Mouse (Mus musculus) inflammation-experienced regulatory T-cells, adult 6 months (primary cell): Measurements from ENCODE around the gene AF067061. TPM values are rescaled to one million over a fixed set of nuclear protein-coding genes. Genes with fewer than 3 reads are reported as not detected.
"Not testable (repeated sequence)": the region's sequence is repeated elsewhere in the genome, so short reads cannot be mapped to it uniquely, and the experiment has no call there.

Experiments
- ATAC-seq: one replicate; pipeline ENCODE4 v1.8.0; 2017
- polyA plus RNA-seq, 3 experiments: library from polyadenylated mRNA; unstranded; fragments of 100-300 nt; shearing (Covaris generic); gene quantifications; one replicate each; pipeline ENCODE4 v1.2.1; 2017

The AF067061 gene
- polyA plus RNA-seq, result not detected

DNA sequence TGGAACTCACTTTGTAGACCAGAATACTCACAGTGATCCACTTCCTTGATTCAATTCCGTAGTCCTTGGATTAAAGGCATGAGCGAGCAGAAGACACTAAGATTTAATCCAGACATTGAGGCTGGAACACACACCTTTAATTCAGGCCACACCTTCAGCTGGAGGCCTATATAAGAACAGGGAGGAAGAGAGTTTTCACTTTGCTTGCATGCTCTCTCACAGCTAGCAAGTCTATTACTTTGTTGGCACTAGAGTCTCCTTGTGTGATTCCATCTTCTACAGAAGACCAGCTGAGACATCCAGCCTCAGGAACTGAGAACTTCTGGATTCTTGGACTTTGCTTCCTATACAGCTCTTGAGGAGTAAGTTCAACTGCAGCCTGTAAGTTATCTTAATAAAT lies at the start of gene AF067061:
Gene AF067061, plus strand, starts transcription at position 245 of the 400 bp plus-strand sequence.
- ATAC-seq, result not testable (repeated sequence)

- ATAC-seq, result not testable (repeated sequence)
Observed at GRCm38 (mm10) chr13:120215847-120216246, 47.1 kb upstream of the AF067061 start, which contains the start of gene Gm21762. Gene Gm21762, minus strand, starts transcription at chr13:120215947.

DNA sequence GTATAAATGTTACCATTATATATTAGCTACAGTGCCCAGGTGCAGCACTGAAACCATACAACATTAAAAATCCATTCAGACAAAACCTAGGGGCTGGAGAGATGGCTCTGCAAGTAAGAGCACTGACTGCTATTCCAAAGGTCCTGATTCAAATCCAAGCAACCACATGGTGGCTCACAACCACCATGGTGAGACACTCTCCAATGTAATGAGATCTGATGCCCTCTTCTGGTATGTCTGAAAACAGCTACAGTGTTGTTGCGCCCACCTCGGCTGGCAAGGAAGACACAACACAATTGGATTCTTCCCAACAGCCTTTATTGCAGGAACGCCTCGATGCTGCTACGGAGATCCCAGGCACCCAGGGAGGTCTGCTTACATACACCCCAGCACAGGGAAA lies 42.0 kb upstream of the AF067061 start:
- not testable (repeated sequence) for ATAC-seq

GRCm38 (mm10) chr13:120223012-120223659 lies 39.8 kb upstream of the AF067061 start:
- peak; percentile 32 for ATAC-seq

GRCm38 (mm10) chr13:120231798-120232197 lies 31.1 kb upstream of the AF067061 start:
- not testable (repeated sequence) for ATAC-seq

DNA sequence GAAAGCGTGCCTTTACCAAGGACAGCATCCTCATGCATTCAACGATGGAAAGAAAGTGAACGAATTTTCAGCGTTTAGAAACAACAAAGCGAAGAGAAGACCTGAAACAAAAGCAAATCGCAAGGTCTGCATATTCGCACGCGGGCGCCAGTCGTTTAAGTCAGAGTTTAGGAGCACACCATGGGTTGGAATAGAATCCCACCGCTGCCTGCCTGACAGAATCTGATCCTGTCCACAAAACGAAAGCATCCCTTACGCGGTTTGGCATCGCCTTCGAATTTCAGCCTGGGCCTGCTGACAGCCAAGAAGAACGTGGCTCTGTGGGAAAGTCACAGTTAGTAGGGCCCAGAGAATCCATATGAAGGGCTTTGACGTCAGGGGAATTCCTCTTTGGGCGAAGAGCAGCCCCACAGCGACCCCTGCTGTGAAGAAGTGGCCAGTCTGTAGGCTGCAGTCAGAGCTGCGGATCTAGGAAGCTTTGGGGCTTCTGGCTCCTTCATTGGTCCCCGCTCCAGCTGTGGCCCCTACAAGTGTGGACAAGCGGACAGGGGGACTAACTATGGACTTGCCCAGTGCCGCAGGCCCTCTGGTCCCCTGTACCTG lies 30.4 kb upstream of the AF067061 start:
- ATAC-seq, result not testable (repeated sequence)

DNA sequence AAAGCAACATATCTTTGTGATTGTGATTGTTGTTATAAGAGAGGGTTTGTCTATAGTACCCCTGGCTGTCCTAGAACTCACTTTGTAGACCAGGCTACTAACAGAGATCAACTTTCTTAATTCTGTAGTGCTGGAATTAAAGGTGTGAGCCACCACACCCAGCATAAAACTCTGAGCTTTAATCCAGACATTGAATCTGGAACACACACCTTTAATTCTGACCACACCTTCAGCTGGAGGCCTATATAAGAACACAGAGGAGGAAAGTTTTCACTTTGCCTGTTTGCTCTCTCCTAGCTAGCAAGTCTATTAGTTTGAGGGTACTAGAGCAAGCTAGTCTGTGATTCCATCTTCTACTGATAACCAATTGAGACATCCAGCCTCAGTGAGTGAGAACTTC lies 24.1 kb upstream of the AF067061 start, which contains the start of gene Gm21731:
Gene Gm21731, plus strand, starts transcription at position 301 of the 400 bp plus-strand sequence.
- ATAC-seq, result not testable (repeated sequence)

DNA sequence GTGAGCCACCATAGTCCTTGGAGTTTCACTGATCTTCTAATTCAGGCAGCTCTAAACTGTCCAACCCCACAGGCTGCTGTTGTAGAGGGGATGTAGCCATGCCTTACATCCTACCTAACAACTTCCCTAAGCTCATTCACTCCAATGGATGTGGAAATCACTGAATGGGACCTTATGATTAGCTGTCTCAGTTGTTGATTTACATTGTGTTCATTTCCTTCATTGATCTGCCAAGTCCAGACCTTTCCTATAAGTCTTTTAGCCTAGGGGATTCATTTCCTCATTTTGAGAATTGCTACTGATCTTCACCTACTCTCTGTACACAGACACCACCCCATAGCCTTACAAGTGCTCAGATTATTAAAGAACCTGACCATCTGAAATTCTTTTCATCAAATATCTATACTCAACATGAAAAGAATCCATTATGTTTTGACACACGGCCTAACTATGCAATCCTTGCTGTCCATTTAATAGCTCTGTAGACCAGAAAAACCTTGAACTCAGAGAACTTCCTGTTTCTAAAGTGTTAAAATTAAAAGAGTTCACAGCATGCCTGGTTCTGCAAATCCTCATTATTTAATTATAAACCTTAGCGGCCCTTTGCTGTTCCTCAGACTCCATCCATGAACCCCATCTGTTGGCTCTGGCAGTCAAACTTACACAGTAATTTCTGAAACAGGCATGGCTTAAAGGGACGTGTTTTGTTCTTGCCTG lies 11.5 kb upstream of the AF067061 start:
- ATAC-seq, result not testable (repeated sequence)

- not testable (repeated sequence) for ATAC-seq
Observed at GRCm38 (mm10) chr13:120258817-120259658, 3.9 kb upstream of the AF067061 start.

- not testable (repeated sequence) for ATAC-seq
Observed at GRCm38 (mm10) chr13:120259718-120260117, 3.2 kb upstream of the AF067061 start.

DNA sequence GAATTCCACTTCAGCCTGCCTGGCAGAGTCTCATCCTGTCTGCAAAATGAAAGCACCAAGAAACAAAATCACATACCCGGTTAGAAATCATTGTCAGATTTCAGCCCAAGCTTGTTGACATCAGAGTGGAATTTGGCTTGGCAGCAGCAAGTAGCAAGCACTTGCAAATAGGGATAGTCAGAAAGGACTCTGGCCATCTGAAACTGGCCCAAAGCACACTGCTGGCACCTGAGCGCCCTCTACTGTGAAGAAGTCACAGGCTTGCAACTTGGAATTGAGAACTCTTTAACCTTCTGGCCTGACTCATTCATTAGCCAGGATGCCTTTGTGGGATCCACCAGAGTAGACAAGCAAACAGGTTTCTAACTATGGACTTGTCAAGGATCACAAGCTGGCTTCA lies 14.9 kb downstream of the AF067061 start:
- not testable (repeated sequence) for ATAC-seq

DNA sequence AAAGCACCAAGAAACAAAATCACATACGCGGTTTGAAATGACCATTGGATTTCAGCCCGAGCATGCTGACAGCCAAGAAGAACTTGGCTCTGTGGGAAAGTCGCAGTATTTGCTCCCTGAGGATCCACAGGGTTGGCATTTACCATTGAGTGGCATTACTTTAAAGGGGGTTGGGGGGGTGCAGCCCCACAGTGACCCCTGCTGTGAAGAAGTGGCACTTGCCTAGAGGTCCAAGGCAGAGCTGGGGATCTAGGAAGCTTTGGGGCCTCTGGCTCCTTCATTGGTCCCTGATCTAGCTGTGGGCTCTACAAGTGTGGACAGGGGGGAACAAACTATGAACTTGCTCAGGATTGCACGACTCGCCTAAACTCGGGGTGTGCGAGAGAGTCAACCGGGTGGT lies 15.9 kb downstream of the AF067061 start:
- no peak for ATAC-seq

DNA sequence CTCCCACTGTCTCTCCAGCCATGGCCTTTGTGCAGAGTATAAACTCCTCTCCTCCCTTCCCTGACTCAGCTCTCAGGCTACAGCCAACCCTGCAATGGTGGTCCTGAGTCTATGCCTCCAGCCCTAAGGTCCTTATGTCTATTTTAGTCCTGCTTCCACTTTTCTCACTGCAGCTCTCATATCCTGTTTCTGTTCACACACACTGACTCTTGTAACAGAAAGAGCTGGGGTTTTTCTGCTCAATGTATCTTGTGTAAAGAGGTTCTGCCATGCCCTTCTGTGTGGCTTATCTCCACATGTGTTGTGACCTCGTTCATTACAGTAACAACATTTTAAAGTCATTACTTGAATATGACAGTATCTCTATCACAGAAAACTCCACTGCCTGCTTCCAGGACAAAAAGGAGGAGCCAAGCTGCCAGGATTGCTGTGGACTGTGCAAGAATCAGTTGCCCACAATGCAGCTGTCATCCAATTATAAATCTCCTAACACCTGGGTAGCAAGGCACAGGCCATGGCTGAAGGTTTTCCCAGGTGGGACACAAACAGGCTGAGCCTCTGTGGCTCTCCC lies 36.5 kb downstream of the AF067061 start:
- peak; percentile 27 for ATAC-seq

DNA sequence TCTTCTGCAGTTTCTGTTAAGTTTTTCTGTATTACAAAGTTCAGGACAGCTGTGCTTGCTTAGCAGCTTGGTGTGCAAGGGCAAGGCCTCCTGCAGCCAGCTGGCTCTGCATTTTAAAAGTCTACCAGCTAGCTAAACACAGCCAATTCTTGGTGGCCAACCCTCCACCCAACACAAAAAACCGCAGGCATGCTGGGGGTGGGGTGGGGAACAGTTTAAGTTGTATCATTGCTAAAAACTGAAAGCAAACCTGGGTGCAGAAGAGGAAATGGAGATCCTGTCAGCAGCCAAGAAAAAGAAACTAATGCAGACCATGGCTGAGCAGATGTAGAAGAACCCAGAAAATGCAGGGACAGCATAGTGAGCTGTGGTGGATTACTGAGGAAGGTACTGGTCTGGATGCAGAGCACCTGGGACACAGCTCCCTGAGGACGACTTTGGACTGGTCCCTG lies 37.1 kb downstream of the AF067061 start, which contains the start of gene BC147527:
Gene BC147527, plus strand, starts transcription at position 402 of the 452 bp plus-strand sequence.
- peak; percentile 93 for ATAC-seq

DNA sequence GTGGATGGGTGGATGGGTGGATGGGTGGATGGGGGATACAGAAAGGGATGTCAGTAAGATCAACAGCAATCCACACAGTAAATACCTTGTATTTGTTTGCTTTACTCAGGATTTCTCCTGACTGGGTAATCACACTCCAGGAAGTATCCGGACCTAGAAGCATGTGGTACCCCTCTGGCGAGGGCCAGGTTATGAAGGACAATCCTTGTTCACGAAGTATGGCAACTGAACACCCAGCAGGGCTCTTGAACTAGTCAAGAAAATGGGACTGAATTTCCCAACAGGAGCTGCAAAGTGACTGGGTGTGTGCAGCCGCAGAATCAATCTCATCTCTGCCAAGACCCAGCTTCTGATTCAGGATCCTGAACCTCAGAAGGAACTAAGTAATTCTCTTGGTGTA lies 37.9 kb downstream of the AF067061 start:
- ATAC-seq, result no peak

GRCm38 (mm10) chr13:120310749-120311148 lies 47.8 kb downstream of the AF067061 start:
- ATAC-seq, result no peak

- ATAC-seq, result peak; percentile 53
Observed at GRCm38 (mm10) chr13:120313584-120313983, 50.7 kb downstream of the AF067061 start.
